Mouse (Mus musculus) neural tube, embryonic 15.5 days (tissue): ENCODE data around the gene Uhrf1bp1. TPM values are rescaled to one million over a fixed set of nuclear protein-coding genes. Genes with fewer than 3 reads are reported as not detected.

Experiments used
- ATAC-seq: fragments of 200-750 bp; cut with Nextera tagmentation; 2 replicates; pipeline ENCODE4 v1.8.0; 2017; ENCODE audit warnings: mild to moderate bottlenecking, moderate TSS enrichment, moderate library complexity; ENCODE audit not compliant: low FRiP score
- H3K27ac ChIP-seq: fragments of 300-500 bp; sonication (generic); replicated peaks from 2 replicates; pipeline ENCODE4 v1.5.1; 2015; ENCODE audit warnings: mild to moderate bottlenecking, inconsistent platforms
- H3K27me3 ChIP-seq: fragments of 300-500 bp; sonication (generic); replicated peaks from 2 replicates; pipeline ENCODE4 v1.6.1; 2015; ENCODE audit warnings: inconsistent platforms
- H3K36me3 ChIP-seq: fragments of 300-500 bp; sonication (generic); 2 replicates; pipeline ENCODE4 v1.6.1; 2015; ENCODE audit warnings: inconsistent platforms
- H3K4me1 ChIP-seq: fragments of 300-500 bp; sonication (generic); 2 replicates; pipeline ENCODE4 v1.6.1; 2015; ENCODE audit warnings: inconsistent platforms
- H3K4me2 ChIP-seq: fragments of 300-500 bp; sonication (generic); 2 replicates; pipeline ENCODE4 v1.6.1; 2015; ENCODE audit warnings: inconsistent platforms, mild to moderate bottlenecking, moderate library complexity
- H3K4me3 ChIP-seq: fragments of 300-500 bp; sonication (generic); replicated peaks from 2 replicates; pipeline ENCODE4 v1.5.1; 2015; ENCODE audit warnings: mild to moderate bottlenecking, inconsistent platforms
- H3K9ac ChIP-seq: fragments of 300-500 bp; sonication (generic); replicated peaks from 2 replicates; pipeline ENCODE4 v1.6.1; 2015; ENCODE audit warnings: mild to moderate bottlenecking, inconsistent platforms
- H3K9me3 ChIP-seq: fragments of 300-500 bp; sonication (generic); replicated peaks from 2 replicates; pipeline ENCODE4 v1.6.1; 2016; ENCODE audit warnings: inconsistent platforms
- WGBS: fragments of 180-500 bp; shearing (Covaris S2); methylation state at CpG from one replicate; pipeline ENCODE4 v1.1.7; 2015; ENCODE audit warnings: mixed read lengths; 5-methylcytosine and 5-hydroxymethylcytosine counted together
- polyA plus RNA-seq: library from polyadenylated mRNA; unstranded; fragments of >200 nt; fragmentation: Nextera tagmentation; extraction: Ambion mirVana; gene quantifications from 2 replicates; pipeline ENCODE4 v1.2.1, GENCODE M21; 2015

Uhrf1bp1 gene
- polyA plus RNA-seq, 1 experiment from 2014 or later, result 6.0 TPM

DNA sequence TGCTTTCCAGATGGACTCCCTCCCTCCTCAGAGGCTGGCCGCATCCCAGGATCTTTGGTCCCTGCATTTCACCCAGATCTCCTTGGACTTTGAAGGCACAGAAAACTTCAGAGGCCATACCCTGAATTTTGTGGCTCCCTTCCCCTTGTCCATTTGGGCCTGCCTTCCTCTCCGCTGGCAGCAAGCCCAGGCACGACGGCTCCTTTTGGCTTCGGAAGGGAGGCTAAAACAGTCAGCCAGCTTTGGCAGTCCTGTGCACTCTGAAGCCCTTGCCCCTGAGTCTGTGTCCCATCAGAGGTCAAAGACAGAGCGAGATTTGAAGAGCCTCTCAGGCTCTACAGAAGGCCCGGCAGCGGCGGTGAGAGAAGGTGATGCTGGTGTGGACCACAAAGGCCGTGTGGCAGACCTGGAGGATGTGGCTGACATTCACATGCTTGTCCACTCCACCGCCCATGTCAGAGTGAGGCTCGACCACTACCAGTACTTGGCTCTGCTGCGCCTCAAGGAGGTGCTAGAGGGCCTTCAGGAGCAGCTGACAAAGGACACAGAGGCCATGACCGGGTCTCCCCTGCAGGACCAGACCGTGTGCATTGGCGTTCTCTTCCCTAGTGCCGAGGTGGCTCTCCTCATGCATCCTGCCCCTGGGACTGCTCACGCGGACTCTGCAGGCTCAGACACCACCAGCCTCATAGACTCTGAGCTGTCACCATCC lies 30.4 kb downstream of the Uhrf1bp1 start:
- no peak overlapping the region for H3K9ac ChIP-seq
- H3K9me3 ChIP-seq, result no peaks in the 10 kb centered on the region
- WGBS, result 82% methylated on average over 19 of the region's 19 CpGs
- H3K4me3 ChIP-seq, result no peak overlapping the region
- ATAC-seq, result no peak
- no peak overlapping the region for H3K27ac ChIP-seq
- H3K36me3 ChIP-seq, result peaks cover 70% of the 10 kb centered on the region
- H3K27me3 ChIP-seq, result no peaks in the 10 kb centered on the region
- no peaks in the 10 kb centered on the region for H3K4me1 ChIP-seq
- no peak overlapping the region for H3K4me2 ChIP-seq

DNA sequence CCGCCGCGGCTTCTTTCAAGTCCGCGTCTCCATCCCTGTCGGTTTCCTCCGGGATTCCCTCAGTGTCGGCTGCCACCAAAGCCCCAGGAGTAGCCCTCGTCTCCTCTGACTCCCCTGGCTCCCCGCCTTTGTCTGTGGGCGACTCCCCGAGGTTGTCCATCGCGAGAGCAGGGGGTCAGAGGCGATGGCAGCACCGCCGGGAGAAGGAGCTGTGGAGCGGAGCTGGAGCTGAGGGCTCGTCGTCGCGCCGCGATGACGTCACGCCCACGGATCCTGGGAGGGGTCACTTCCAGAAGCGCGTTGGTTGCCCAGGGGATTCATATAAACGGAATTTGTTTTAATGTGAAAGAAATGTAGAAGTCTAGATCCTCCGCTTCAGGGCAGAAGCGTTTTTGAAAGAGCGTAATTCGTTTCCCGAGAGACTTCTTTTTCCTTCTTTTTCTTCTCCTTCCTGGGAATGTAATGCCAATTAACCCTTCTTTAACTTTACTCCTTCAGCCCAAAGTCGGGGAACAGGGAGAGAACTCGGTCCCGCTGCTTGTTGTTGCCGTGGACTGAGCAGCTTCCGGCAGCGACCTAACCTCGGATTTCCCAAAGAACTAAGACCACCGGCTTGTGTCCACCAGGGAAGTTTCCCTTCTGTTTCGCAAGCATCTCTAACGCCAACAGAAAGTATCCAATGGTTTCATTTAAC lies 51.4 kb downstream of the Uhrf1bp1 start:
- Histone ChIP-seq H3K4me1 (peaks cover 40% of the 10 kb centered on the region), H3K36me3 (peaks cover 19% of the 10 kb centered on the region), H3K9ac (peak overlapping the region; percentile 81), H3K27ac (peak overlapping the region; percentile 67), H3K27me3 (no peaks in the 10 kb centered on the region), H3K4me3 (peak overlapping the region; percentile 97), H3K9me3 (no peaks in the 10 kb centered on the region), H3K4me2 (peak overlapping the region; percentile 83)
- whole genome bisulfite sequencing, result 0% methylated on average over 45 of the region's 45 CpGs
- ATAC-seq, result no peak

DNA sequence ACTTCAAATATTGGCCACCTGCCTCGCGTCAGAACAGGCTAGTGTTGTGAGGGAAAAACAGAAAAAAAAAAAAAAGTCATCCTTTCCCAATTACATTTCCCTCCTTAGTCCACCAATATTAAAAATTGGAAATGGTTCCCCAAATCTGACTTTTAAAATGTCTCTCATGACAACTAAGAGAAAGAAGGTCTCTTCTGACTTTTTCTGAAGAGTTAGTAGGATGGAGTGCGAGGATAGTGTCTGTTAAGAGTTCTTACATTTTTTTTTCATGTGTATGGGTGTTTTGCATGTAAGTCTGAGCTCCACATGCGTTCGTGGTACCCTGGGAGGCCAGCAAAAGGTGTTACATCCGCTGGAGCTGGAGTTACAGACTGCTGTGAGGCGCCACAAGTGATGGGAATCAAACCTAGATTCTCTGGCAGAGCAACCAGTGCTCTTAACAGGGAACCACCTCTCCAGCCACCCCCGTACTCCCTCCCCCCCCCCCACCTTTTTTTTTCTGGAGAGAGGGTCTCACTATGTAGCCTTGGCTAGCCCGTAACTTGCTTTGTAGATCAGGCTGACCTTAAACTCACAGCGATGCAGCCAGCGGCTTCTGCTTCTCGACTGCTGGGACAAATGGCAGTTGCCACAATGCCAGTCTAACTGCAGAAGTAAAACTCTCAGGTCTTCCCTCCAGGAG lies 52.1 kb downstream of the Uhrf1bp1 start:
- Histone ChIP-seq H3K9me3 (no peaks in the 10 kb centered on the region), H3K4me1 (peaks cover 40% of the 10 kb centered on the region), H3K36me3 (peaks cover 12% of the 10 kb centered on the region), H3K27me3 (no peaks in the 10 kb centered on the region), H3K4me3 (peak overlapping the region; percentile 97), H3K27ac (peak overlapping the region; percentile 92), H3K9ac (peak overlapping the region; percentile 81), H3K4me2 (peak overlapping the region; percentile 83)
- 1% methylated on average over 12 of the region's 12 CpGs for WGBS
- no peak; the same call in 1 of the 2 replicates for ATAC-seq

- Histone ChIP-seq H3K9ac (peak within 1 kb of the TSS; percentile 81), H3K27me3 (no peaks in the 10 kb centered on the region), H3K4me1 (peaks cover 40% of the 10 kb centered on the region), H3K4me3 (peak within 1 kb of the TSS; percentile 97), H3K9me3 (no peaks in the 10 kb centered on the region), H3K4me2 (peak within 1 kb of the TSS; percentile 83), H3K36me3 (peaks cover 7% of the 10 kb centered on the region), H3K27ac (peak within 1 kb of the TSS; percentile 92)
- whole genome bisulfite sequencing, result under 1% methylated on average over 55 of the region's 78 CpGs
- peak; percentile 92 for ATAC-seq
Observed at GRCm38 (mm10) chr17:27908888-27909621, 52.8 kb downstream of the Uhrf1bp1 start, which contains the start of gene Anks1. Gene Anks1, plus strand, starts transcription at chr17:27909306.

- peaks cover 5% of the 10 kb centered on the region for H3K36me3 ChIP-seq
- 2% methylated on average over 38 of the region's 53 CpGs for WGBS
- peak within 1 kb of the TSS; percentile 83 for H3K4me2 ChIP-seq
- no peaks in the 10 kb centered on the region for H3K9me3 ChIP-seq
- H3K4me1 ChIP-seq, result peaks cover 40% of the 10 kb centered on the region
- peak within 1 kb of the TSS; percentile 97 for H3K4me3 ChIP-seq
- peak within 1 kb of the TSS; percentile 81 for H3K9ac ChIP-seq
- peak; percentile 66 for ATAC-seq
- H3K27me3 ChIP-seq, result no peaks in the 10 kb centered on the region
- H3K27ac ChIP-seq, result peak within 1 kb of the TSS; percentile 92
Observed at GRCm38 (mm10) chr17:27909622-27910500, 53.6 kb downstream of the Uhrf1bp1 start, which contains the start of gene Taf11. Gene Taf11, minus strand, starts transcription at chr17:27909844.

GRCm38 (mm10) chr17:27911371-27911770 lies 55.1 kb downstream of the Uhrf1bp1 start:
- Histone ChIP-seq H3K4me2 (no peak overlapping the region), H3K4me3 (no peak overlapping the region), H3K36me3 (no peaks in the 10 kb centered on the region), H3K27ac (no peak overlapping the region), H3K4me1 (peaks cover 32% of the 10 kb centered on the region), H3K27me3 (no peaks in the 10 kb centered on the region), H3K9me3 (no peaks in the 10 kb centered on the region), H3K9ac (no peak overlapping the region)
- WGBS, result 90% methylated on average over 7 of the region's 7 CpGs
- ATAC-seq, result no peak

- H3K27ac ChIP-seq, result no peak overlapping the region
- no peak overlapping the region for H3K9ac ChIP-seq
- H3K4me3 ChIP-seq, result no peak overlapping the region
- no peak for ATAC-seq
- WGBS, result 88% methylated on average over 4 of the region's 4 CpGs
- H3K36me3 ChIP-seq, result no peaks in the 10 kb centered on the region
- no peaks in the 10 kb centered on the region for H3K9me3 ChIP-seq
- peaks cover 17% of the 10 kb centered on the region for H3K4me1 ChIP-seq
- H3K27me3 ChIP-seq, result no peaks in the 10 kb centered on the region
- no peak overlapping the region for H3K4me2 ChIP-seq
Observed at GRCm38 (mm10) chr17:27914742-27915141, 58.5 kb downstream of the Uhrf1bp1 start.

DNA sequence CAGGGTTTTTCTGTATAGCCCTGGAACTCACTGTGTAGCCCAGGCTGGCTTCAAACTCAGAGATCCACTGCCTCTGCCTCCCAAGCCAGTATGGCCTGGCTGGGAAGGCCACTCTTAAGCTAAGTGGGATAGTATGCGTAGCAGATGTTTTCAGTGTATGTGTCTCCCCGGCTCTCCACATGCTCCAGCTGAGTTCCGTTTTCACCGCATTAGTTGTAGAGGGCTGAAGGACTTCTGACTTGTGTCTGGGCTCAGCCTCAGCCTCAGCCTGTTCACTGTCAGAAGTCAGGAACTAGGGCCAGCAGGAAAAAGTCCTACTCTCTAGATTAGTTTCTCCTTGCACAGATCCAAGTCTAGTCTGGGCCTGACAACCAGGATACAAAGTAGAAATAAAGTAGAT lies 60.1 kb downstream of the Uhrf1bp1 start:
- H3K9me3 ChIP-seq, result no peaks in the 10 kb centered on the region
- no peak overlapping the region for H3K9ac ChIP-seq
- no peaks in the 10 kb centered on the region for H3K27me3 ChIP-seq
- WGBS, result 93% methylated on average over 4 of the region's 4 CpGs
- H3K27ac ChIP-seq, result no peak overlapping the region
- H3K4me2 ChIP-seq, result no peak overlapping the region
- H3K4me3 ChIP-seq, result no peak overlapping the region
- H3K36me3 ChIP-seq, result no peaks in the 10 kb centered on the region
- peaks cover 11% of the 10 kb centered on the region for H3K4me1 ChIP-seq
- ATAC-seq, result no peak

DNA sequence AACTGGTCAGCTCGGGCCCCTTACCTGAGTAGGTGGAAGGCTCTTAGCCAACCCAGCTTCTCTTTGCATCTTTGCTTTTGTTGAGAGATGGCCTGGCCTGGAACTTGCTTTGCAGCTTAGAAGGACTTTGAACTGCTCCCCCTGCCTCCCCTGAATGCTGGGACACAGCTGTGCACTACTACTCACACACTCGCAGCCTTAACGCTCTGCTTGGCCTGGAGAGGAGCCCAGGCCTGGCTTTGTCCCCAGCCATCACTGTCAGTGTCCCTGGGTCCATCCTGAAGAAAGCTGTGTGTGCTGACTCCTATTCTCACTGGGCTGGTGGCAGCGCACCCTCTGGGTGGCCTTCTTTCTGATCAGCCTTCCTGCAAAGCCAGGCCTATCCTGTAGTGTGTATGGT lies 64.4 kb downstream of the Uhrf1bp1 start:
- H3K4me3 ChIP-seq, result no peak overlapping the region
- H3K27ac ChIP-seq, result no peak overlapping the region
- H3K4me1 ChIP-seq, result peaks cover 33% of the 10 kb centered on the region
- ATAC-seq, result no peak
- H3K27me3 ChIP-seq, result no peaks in the 10 kb centered on the region
- no peaks in the 10 kb centered on the region for H3K36me3 ChIP-seq
- WGBS, result 74% methylated on average over 4 of the region's 4 CpGs
- H3K9me3 ChIP-seq, result no peaks in the 10 kb centered on the region
- H3K9ac ChIP-seq, result no peak overlapping the region
- no peak overlapping the region for H3K4me2 ChIP-seq

DNA sequence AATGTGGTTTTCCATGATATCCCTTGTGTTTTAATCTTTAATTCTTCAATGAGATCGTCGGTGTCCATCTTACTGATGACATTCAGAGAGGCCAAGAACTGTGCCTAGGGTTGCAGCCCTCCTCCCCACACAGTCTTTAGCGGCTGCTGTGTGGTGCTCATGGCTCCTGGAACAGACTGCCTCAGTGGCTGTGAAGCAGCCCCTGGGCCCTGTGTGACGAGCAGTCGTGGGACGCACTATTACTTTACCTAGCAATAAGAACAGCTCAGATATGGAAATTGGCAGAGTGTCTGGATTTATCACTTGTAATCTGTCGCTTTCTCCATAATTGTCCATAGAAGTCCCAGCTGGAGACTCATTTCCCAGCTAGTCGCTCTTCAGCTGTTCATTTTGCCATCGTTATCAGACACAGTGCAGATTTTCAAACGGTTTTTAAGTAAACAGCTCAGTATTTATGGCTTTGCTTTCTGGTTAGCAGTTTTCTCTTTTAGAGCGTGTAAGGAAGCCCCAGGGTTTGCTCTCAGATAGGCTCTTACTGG lies 66.0 kb downstream of the Uhrf1bp1 start:
- Histone ChIP-seq H3K9me3 (no peaks in the 10 kb centered on the region), H3K9ac (no peak overlapping the region), H3K4me3 (no peak overlapping the region), H3K27ac (peak overlapping the region; percentile 45), H3K4me2 (0 out of 2 replicates have a peak overlapping the region, but pooled peaks have one; percentile 5), H3K36me3 (no peaks in the 10 kb centered on the region), H3K27me3 (no peaks in the 10 kb centered on the region), H3K4me1 (peaks cover 33% of the 10 kb centered on the region)
- WGBS, result 34% methylated on average over 11 of the region's 11 CpGs
- ATAC-seq, result peak; percentile 69
